Mouse (Mus musculus) midbrain, embryonic 12.5 days (tissue): ENCODE results near the gene Cdk9. TPM values are rescaled to one million over a fixed set of nuclear protein-coding genes. Genes with fewer than 3 reads are reported as not detected.

Source experiments
- ATAC-seq: fragments of 200-750 bp; cut with Nextera tagmentation; 2 replicates; pipeline ENCODE4 v1.8.0; 2017; ENCODE audit warnings: low read depth, moderate TSS enrichment, moderate library complexity; ENCODE audit not compliant: low FRiP score
- H3K27ac ChIP-seq: fragments of 300-500 bp; sonication (generic); replicated peaks from 2 replicates; pipeline ENCODE4 v1.5.1; 2016; ENCODE audit warnings: mild to moderate bottlenecking
- H3K27me3 ChIP-seq: fragments of 300-500 bp; sonication (generic); 2 replicates; pipeline ENCODE4 v1.6.1; 2016; ENCODE audit warnings: mild to moderate bottlenecking
- H3K36me3 ChIP-seq: fragments of 300-500 bp; sonication (generic); 2 replicates; pipeline ENCODE4 v1.6.1; 2016
- H3K4me1 ChIP-seq: fragments of 300-500 bp; sonication (generic); 2 replicates; pipeline ENCODE4 v1.6.1; 2016
- H3K4me2 ChIP-seq: fragments of 300-500 bp; sonication (generic); replicated peaks from 2 replicates; pipeline ENCODE4 v1.6.1; 2016; ENCODE audit warnings: mild to moderate bottlenecking, moderate library complexity
- H3K4me3 ChIP-seq: fragments of 300-500 bp; sonication (generic); 2 replicates; pipeline ENCODE4 v1.5.1; 2016; ENCODE audit warnings: mild to moderate bottlenecking
- H3K9ac ChIP-seq: fragments of 300-500 bp; sonication (generic); replicated peaks from 2 replicates; pipeline ENCODE4 v1.6.1; 2016; ENCODE audit warnings: mild to moderate bottlenecking, moderate library complexity
- H3K9me3 ChIP-seq: fragments of 300-500 bp; sonication (generic); 2 replicates; pipeline ENCODE4 v1.6.1; 2016; ENCODE audit warnings: mild to moderate bottlenecking
- WGBS: fragments of 180-500 bp; shearing (Covaris S2); methylation state at CpG from one replicate; pipeline ENCODE4 v1.1.7; 2016; 5-methylcytosine and 5-hydroxymethylcytosine counted together
- polyA plus RNA-seq: library from polyadenylated mRNA; unstranded; fragments of >200 nt; fragmentation: Nextera tagmentation; extraction: Ambion mirVana; gene quantifications from 2 replicates; pipeline ENCODE4 v1.2.1, GENCODE M21; 2016

Gene Cdk9
- polyA plus RNA-seq, 1 experiment from 2014 or later, result 103 TPM

DNA sequence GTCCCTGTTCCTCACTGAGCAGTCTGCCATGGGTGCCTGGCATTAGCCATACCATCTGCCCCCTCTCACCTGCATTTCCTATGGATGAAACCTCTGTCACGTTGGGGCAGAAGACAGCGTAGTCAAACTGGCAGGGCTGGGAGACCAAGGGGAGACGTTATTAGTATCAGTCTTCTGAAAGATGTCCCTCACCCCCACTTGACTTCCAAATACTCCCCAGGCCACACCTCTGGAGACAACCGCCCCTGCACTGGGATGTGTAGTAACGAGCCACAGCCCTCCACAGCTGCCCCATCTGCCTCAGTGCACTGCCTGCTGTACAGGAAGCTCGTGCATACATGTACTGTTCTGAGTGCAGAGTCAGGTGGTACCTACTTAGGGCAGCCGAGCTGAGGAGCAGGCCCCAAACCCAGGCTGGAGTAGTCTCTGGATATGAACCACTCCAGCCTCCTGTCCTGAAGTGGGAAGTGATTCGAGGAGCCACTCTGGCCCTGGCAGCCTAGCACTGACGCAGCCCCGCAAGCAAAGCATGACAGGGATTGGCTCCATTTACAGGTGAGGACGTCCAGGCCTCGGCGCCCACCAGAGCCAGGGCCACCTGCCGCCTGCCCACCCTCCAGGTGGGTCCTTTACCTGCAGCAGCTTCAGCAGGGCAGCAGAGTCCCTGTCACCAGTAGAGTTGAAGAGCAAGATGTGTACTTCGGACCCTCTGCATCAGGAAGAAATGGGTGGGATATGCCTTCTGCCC, 28.0 kb downstream of the Cdk9 start:
- ATAC-seq, result no peak
- Histone ChIP-seq H3K9ac (no peak overlapping the region), H3K4me2 (no peak overlapping the region), H3K4me1 (0 out of 2 replicates have a peak, but pooled peaks cover 4% of the 10 kb centered on the region), H3K27ac (no peak overlapping the region), H3K4me3 (no peak overlapping the region), H3K9me3 (no peaks in the 10 kb centered on the region), H3K27me3 (no peaks in the 10 kb centered on the region), H3K36me3 (peaks cover 53% of the 10 kb centered on the region)
- 95% methylated on average over 15 of the region's 15 CpGs for WGBS

DNA sequence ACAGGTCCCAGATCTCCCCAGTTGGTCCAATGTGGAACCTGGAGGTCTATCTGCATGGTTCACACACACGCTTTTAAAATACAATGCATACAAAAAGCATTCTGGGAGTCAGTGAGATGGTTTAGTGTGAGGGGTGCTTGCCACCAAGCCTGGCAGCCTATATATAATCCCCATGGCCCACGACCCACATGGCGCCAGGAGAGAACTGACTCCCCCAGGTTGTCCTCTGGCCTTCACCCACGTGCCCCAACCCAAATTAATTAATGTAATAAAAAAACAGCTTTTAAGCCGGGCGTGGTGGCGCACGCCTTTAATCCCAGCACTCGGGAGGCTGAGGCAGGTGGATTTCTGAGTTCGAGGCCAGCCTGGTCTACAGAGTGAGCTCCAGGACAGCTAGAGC, 29.2 kb downstream of the Cdk9 start:
- Histone ChIP-seq H3K9me3 (no peaks in the 10 kb centered on the region), H3K27ac (no peak overlapping the region), H3K27me3 (no peaks in the 10 kb centered on the region), H3K4me1 (no peaks in the 10 kb centered on the region), H3K36me3 (peaks cover 53% of the 10 kb centered on the region), H3K4me3 (no peak overlapping the region), H3K9ac (no peak overlapping the region), H3K4me2 (no peak overlapping the region)
- ATAC-seq, result no peak
- WGBS, result 93% methylated on average over 10 of the region's 10 CpGs

- H3K4me1 ChIP-seq, result no peaks in the 10 kb centered on the region
- H3K27ac ChIP-seq, result no peak overlapping the region
- no peak overlapping the region for H3K9ac ChIP-seq
- no peaks in the 10 kb centered on the region for H3K27me3 ChIP-seq
- no peak overlapping the region for H3K4me3 ChIP-seq
- no peak overlapping the region for H3K4me2 ChIP-seq
- peaks cover 52% of the 10 kb centered on the region for H3K36me3 ChIP-seq
- H3K9me3 ChIP-seq, result no peaks in the 10 kb centered on the region
- no peak for ATAC-seq
- WGBS, result 81% methylated on average over 14 of the region's 14 CpGs
These were observed 30.0 kb downstream of the Cdk9 start for GRCm38 (mm10) chr2:32682721-32683417.

DNA sequence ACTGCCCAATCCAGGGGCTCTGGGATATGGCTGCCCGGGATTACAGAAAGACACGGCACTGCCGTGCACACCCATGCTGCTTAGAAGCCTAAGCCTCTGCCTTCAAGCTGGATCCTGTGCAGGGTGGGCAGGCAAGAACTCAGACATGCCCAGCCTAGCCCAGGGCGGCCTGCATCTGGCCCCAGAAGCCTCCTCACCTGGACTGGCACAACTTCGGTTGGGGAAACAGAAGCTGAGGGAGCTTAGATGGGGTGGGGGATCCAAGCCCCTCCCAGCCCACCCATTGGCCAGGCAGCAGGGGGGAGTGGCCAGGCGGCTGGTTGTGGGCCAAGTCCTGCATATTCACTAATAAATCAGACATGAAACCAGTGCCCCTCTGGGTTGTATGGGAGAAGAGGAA, 31.1 kb downstream of the Cdk9 start:
- no peak for ATAC-seq
- no peaks in the 10 kb centered on the region for H3K4me1 ChIP-seq
- WGBS, result 67% methylated on average over 6 of the region's 6 CpGs

GRCm38 (mm10) chr2:32680961-32681650, 31.8 kb downstream of the Cdk9 start:
- Histone ChIP-seq H3K4me1 (no peaks in the 10 kb centered on the region), H3K4me3 (no peak overlapping the region), H3K4me2 (no peak overlapping the region), H3K36me3 (peaks cover 34% of the 10 kb centered on the region), H3K9ac (no peak overlapping the region; the same call in 1 of the 2 replicates), H3K9me3 (no peaks in the 10 kb centered on the region), H3K27ac (no peak overlapping the region), H3K27me3 (no peaks in the 10 kb centered on the region)
- 88% methylated on average over 19 of the region's 19 CpGs for WGBS
- ATAC-seq, result no peak

More for the DNA sequence above, 31.1 kb downstream of the Cdk9 start:
- no peaks in the 10 kb centered on the region for H3K9me3 ChIP-seq
- H3K9ac ChIP-seq, result no peak overlapping the region
- no peak overlapping the region for H3K4me2 ChIP-seq
- no peak overlapping the region for H3K27ac ChIP-seq
- no peak overlapping the region for H3K4me3 ChIP-seq
- peaks cover 41% of the 10 kb centered on the region for H3K36me3 ChIP-seq
- H3K27me3 ChIP-seq, result no peaks in the 10 kb centered on the region

- H3K27ac ChIP-seq, result no peak overlapping the region
- no peak overlapping the region for H3K9ac ChIP-seq
- ATAC-seq, result no peak
These were observed 32.8 kb downstream of the Cdk9 start for GRCm38 (mm10) chr2:32680051-32680451.

DNA sequence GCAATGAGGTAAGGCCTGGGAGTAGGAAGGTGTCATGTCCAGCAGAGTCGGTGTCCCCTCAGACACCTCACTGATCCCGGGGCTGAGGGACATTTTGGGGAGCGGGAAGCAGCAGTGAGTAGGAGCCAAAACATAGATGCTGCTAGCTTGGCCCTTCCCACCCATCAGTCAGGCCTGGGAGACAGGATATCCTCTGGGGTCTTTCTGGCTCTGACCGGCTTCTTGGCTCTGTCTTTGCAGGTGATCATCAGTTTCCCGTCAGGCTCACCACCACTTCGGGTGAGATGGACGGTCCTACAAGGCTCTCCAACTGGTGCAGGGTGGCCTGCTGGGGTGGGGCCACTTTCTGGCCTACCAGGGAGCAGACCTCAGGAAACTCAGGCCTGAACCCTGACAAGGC, 35.2 kb downstream of the Cdk9 start:
- WGBS, result 94% methylated on average over 7 of the region's 7 CpGs
- Histone ChIP-seq H3K4me1 (no peaks in the 10 kb centered on the region), H3K36me3 (0 out of 2 replicates have a peak, but pooled peaks cover 2% of the 10 kb centered on the region), H3K27me3 (no peaks in the 10 kb centered on the region), H3K4me2 (no peak overlapping the region), H3K9me3 (no peaks in the 10 kb centered on the region), H3K27ac (no peak overlapping the region), H3K9ac (no peak overlapping the region), H3K4me3 (no peak overlapping the region)
- ATAC-seq, result no peak

More at GRCm38 (mm10) chr2:32680051-32680451, 32.8 kb downstream of the Cdk9 start:
- Histone ChIP-seq H3K27me3 (no peaks in the 10 kb centered on the region), H3K4me3 (no peak overlapping the region), H3K4me2 (no peak overlapping the region), H3K4me1 (no peaks in the 10 kb centered on the region), H3K36me3 (peaks cover 24% of the 10 kb centered on the region), H3K9me3 (no peaks in the 10 kb centered on the region)
- WGBS, result 66% methylated on average over 7 of the region's 7 CpGs

DNA sequence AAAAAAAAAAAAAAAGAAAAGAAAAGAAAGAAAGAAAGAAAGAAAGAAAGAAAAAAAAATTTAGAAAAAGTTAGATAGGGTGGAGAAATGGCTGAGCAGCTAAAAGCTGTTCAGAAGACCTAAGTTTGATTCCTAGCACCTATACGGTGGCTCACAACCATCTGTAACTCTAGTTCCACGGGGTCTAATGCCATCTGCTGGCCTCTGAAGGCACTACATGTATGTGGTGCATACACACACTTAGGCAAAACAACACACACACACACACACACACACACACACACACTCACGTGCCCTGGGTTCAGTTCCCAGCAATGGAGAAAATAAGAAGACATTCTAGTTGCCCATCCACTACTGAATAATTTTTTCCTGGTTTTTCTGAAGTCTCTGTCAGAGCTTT, 36.1 kb downstream of the Cdk9 start:
- Histone ChIP-seq H3K4me1 (no peaks in the 10 kb centered on the region), H3K27me3 (no peaks in the 10 kb centered on the region), H3K4me3 (no peak overlapping the region), H3K4me2 (no peak overlapping the region), H3K36me3 (no peaks in the 10 kb centered on the region), H3K9me3 (no peaks in the 10 kb centered on the region), H3K27ac (no peak overlapping the region), H3K9ac (no peak overlapping the region)
- WGBS, result 87% methylated on average over 3 of the region's 3 CpGs
- ATAC-seq, result no peak

DNA sequence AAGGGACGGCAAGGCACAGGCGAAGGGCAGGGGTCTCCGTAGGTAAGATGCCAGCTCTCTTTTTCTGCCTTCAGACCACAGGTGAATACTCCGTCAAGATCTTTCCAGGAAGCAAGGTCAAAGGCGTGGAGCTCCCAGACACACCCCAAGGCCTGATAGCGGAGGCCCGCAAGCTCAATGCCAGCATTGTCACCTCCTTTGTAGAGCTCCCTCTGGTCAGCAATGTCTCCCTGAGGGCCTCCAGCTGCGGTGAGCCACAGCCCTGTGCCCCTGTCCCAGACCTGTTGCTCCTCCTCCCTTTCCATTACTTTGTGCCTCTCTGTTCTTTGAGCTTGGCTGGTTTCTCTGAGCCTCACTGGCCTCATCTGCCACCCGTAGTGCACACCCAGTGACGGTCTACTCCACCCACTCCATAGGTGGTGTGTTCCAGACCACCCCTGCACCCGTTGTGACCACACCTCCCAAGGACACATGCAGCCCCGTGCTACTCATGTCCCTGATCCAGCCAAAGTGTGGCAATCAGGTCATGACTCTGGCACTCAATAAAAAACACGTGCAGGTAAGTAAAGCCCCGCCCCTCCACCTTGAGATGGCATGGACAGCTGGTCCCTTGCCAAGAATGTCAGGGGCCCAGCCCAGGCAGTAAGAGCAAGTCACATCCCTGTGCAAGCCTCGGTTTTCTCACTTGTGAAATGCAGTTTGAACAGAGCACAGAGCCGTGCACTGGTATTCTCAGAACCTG, 39.5 kb downstream of the Cdk9 start:
- WGBS, result 88% methylated on average over 16 of the region's 16 CpGs
- H3K9me3 ChIP-seq, result no peaks in the 10 kb centered on the region
- no peaks in the 10 kb centered on the region for H3K4me1 ChIP-seq
- ATAC-seq, result no peak
- no peaks in the 10 kb centered on the region for H3K36me3 ChIP-seq
- no peak overlapping the region for H3K4me3 ChIP-seq
- no peak overlapping the region for H3K4me2 ChIP-seq
- no peak overlapping the region for H3K27ac ChIP-seq
- no peak overlapping the region for H3K9ac ChIP-seq
- H3K27me3 ChIP-seq, result no peaks in the 10 kb centered on the region

- H3K36me3 ChIP-seq, result no peaks in the 10 kb centered on the region
- no peak for ATAC-seq
- WGBS, result 67% methylated on average over 9 of the region's 9 CpGs
These were observed 40.8 kb downstream of the Cdk9 start for GRCm38 (mm10) chr2:32671907-32672595.

GRCm38 (mm10) chr2:32671147-32671546, 41.7 kb downstream of the Cdk9 start:
- H3K4me3 ChIP-seq, result no peak overlapping the region
- H3K4me1 ChIP-seq, result 0 out of 2 replicates have a peak, but pooled peaks cover 3% of the 10 kb centered on the region
- no peaks in the 10 kb centered on the region for H3K9me3 ChIP-seq
- H3K27me3 ChIP-seq, result no peaks in the 10 kb centered on the region
- H3K9ac ChIP-seq, result no peak overlapping the region
- no peak overlapping the region for H3K27ac ChIP-seq
- H3K36me3 ChIP-seq, result no peaks in the 10 kb centered on the region
- 95% methylated on average over 9 of the region's 9 CpGs for WGBS
- ATAC-seq, result no peak
- H3K4me2 ChIP-seq, result no peak overlapping the region

More at GRCm38 (mm10) chr2:32671907-32672595, 40.8 kb downstream of the Cdk9 start:
- Histone ChIP-seq H3K9me3 (no peaks in the 10 kb centered on the region), H3K27ac (no peak overlapping the region), H3K4me2 (no peak overlapping the region), H3K27me3 (no peaks in the 10 kb centered on the region), H3K4me3 (no peak overlapping the region), H3K9ac (no peak overlapping the region), H3K4me1 (0 out of 2 replicates have a peak, but pooled peaks cover 3% of the 10 kb centered on the region)
